Mouse (Mus musculus) erythroblast, embryonic 14.5 days (primary cell): Measurements from ENCODE around the gene Sinhcaf.

ENCODE experiments used
- GATA1 ChIP-seq: IDR thresholded peaks from 2 replicates; pipeline ENCODE4 v1.6.1; 2012; ENCODE audit warnings: low read length, inconsistent platforms, mixed read lengths
- TAL1 ChIP-seq: IDR thresholded peaks from 3 replicates; pipeline ENCODE4 v1.6.1; 2012; ENCODE audit warnings: low read length, inconsistent platforms, mixed read lengths

- TF ChIP-seq GATA1 = no peak
- TF ChIP-seq TAL1 = no peak
Measured at GRCm38 (mm10) chr6:148955641-148956420, 9.6 kb upstream of the Sinhcaf start.
